Mouse (Mus musculus) Patski (cell line): ENCODE measurements at regions not wholly inside any gene's neighbourhood (a gene's known extent, or its start where the extent isn't known, plus 50 kb on each side); places are given as distances from the start of the nearest gene placed in this dataset.

Experiments used
- ATAC-seq: fragments of 100-300 bp; one replicate; pipeline ENCODE4 v1.8.0; 2021
- CTCF ChIA-PET: fragments of 350-600 bp; sonication (Branson Sonifier 250); formaldehyde crosslinking; loops from one replicate; lab custom pipeline; 2022; ENCODE audit warnings: inconsistent platforms; lab: Charles Lee
- POLR2A ChIA-PET: fragments of 350-600 bp; sonication (Branson Sonifier 250); formaldehyde crosslinking; loops from one replicate; lab custom pipeline; 2022; ENCODE audit warnings: antibody characterized with exemption, inconsistent platforms; lab: Charles Lee
- DNase-seq: peaks from one replicate; pipeline ENCODE4 v3.0.0-alpha.2; 2011; ENCODE audit warnings: low read depth, low spot score
- H3K27me3 ChIP-seq: fragments of 371-371 bp; one replicate; pipeline ENCODE4 v1.5.1; 2021
- CTCF ChIP-seq: fragments of 100-300 bp; IDR thresholded peaks from one replicate; pipeline ENCODE4 v1.5.1; 2021
- in situ Hi-C: fragments of 300-500 bp; cut with MboI; formaldehyde crosslinking; loops from 3 replicates; pipeline ENCODE4 v1.11.1; 2018; ENCODE audit warnings: low pct_unique_long_range_greater_than_20kb, mixed read lengths

- ChIA-PET POLR2A (interaction anchor here (0.7 kb wide), 1 partner anchor 137 kb away, joined by 4 read pairs; no protein-coding TSS in a partner anchor), CTCF (no interaction called here)
- no peaks in the 10 kb centered on the region for H3K27me3 ChIP-seq
- DNase-seq (no peak), ATAC-seq (no peak)
- TF ChIP-seq CTCF = no peak
- in situ Hi-C loops = no loop called here
These were observed 62.0 kb upstream of the Bach2 start for GRCm38 (mm10) chr4:32176449-32177135.

- ATAC-seq (no peak), DNase-seq (no peak)
- in situ Hi-C loops = no loop called here
- CTCF ChIA-PET = no interaction called here
- POLR2A ChIA-PET = no interaction called here
- H3K27me3 ChIP-seq = no peaks in the 10 kb centered on the region
- TF ChIP-seq CTCF = no peak
These were observed 60.5 kb upstream of the Bach2 start for GRCm38 (mm10) chr4:32177933-32178639.

- no peaks in the 10 kb centered on the region for H3K27me3 ChIP-seq
- POLR2A ChIA-PET = no interaction called here
- DNase-seq (peak; percentile 99), ATAC-seq (peak; percentile 96)
- CTCF ChIA-PET = interaction anchor here (1.1 kb wide), 1 partner anchor 9 kb away, joined by 3 read pairs; no protein-coding TSS in a partner anchor
- no peak for TF ChIP-seq CTCF
- in situ Hi-C loops = loop anchor here (10.0 kb wide), 1 partner anchor 55 kb away; the partner anchor contains the start of gene Bach2
These were observed 58.8 kb upstream of the Bach2 start for GRCm38 (mm10) chr4:32179707-32180241.

DNA sequence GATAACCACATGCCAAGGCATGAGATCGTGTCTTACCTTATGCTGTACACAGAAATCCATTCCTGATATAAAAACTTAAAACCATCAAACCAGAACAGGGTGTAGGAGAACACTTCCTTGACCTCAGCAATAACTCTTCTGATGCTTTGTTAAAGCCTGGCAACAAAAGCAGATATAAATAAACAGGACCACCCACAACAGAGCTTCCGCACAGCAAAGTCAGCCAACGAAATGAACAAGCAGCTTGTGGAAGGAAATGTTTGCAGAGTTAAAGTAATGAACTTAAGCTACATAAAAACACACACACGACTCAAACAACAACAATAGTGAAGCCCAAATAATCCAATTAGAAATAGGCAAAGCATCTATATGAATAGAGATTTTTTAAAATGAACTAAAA lies 54.8 kb upstream of the Bach2 start:
- POLR2A ChIA-PET = no interaction called here
- no peaks in the 10 kb centered on the region for H3K27me3 ChIP-seq
- CTCF ChIA-PET = interaction anchor here (1.0 kb wide), 1 partner anchor 12 kb away, joined by 3 read pairs; no protein-coding TSS in a partner anchor
- DNase-seq (no peak), ATAC-seq (no peak)
- in situ Hi-C loops = loop anchor here (10.0 kb wide), 1 partner anchor 51 kb away; the partner anchor contains the start of gene Bach2
- TF ChIP-seq CTCF = no peak

DNA sequence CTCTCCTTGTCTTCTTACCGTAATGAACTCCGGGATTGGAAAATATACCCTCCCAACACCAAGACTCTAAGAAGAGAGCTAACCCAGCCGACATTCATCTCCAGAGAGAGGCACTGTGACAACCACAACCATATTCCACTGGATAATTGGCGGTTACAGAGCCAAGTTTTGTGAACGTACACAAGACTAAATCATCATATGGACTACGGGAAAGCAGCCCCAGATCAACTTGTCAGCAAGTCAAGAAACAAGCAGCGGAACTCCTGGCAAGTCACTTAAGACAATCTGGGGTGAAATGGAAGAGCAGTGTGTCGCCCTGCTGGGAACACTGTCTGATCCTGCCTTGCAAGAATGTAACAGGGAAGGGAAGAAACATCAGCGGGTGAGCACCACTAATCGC lies 52.6 kb upstream of the Bach2 start:
- H3K27me3 ChIP-seq = no peaks in the 10 kb centered on the region
- ChIA-PET POLR2A (no interaction called here), CTCF (no interaction called here)
- DNase-seq (no peak), ATAC-seq (no peak)
- in situ Hi-C loops = loop anchor here (10.0 kb wide), 1 partner anchor 49 kb away; the partner anchor contains the start of gene Bach2
- TF ChIP-seq CTCF = no peak

GRCm38 (mm10) chr4:32187154-32187553 lies 51.5 kb upstream of the Bach2 start:
- in situ Hi-C loops = loop anchor here (10.0 kb wide), 1 partner anchor 48 kb away; the partner anchor contains the start of gene Bach2
- DNase-seq = no peak
- no peak for ATAC-seq
- ChIA-PET CTCF (no interaction called here), POLR2A (no interaction called here)
- H3K27me3 ChIP-seq = no peaks in the 10 kb centered on the region
- TF ChIP-seq CTCF = no peak

DNA sequence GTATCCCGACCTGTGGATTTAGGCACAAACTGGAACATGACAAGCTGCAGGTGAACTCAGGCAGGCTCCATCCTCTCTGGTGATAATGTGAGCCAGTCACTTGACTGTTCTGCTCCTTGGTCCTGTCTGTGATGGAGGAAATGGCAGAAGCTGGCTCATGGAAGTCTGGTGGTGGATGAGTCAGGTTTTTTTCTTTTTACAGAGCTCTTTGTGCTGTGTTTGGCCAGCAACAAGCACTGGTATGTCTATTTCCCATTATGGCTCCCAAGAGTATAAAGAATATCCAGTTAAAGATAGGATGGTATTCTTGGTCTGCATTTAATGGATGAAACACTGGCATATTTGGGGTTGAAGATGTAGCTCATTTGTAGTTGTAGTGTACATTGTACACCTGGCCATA lies 50.5 kb upstream of the Bach2 start:
- H3K27me3 ChIP-seq = no peaks in the 10 kb centered on the region
- ATAC-seq (no peak), DNase-seq (no peak)
- CTCF ChIA-PET = interaction anchor here (1.6 kb wide), 2 partner anchors 26 to 133 kb away, joined by 3 to 4 read pairs; no protein-coding TSS in a partner anchor
- in situ Hi-C loops = loop anchor here (10.0 kb wide), 1 partner anchor 47 kb away; the partner anchor contains the start of gene Bach2
- POLR2A ChIA-PET = interaction anchor here (0.6 kb wide), 1 partner anchor 15 kb away, joined by 4 read pairs; no protein-coding TSS in a partner anchor
- no peak for TF ChIP-seq CTCF

DNA sequence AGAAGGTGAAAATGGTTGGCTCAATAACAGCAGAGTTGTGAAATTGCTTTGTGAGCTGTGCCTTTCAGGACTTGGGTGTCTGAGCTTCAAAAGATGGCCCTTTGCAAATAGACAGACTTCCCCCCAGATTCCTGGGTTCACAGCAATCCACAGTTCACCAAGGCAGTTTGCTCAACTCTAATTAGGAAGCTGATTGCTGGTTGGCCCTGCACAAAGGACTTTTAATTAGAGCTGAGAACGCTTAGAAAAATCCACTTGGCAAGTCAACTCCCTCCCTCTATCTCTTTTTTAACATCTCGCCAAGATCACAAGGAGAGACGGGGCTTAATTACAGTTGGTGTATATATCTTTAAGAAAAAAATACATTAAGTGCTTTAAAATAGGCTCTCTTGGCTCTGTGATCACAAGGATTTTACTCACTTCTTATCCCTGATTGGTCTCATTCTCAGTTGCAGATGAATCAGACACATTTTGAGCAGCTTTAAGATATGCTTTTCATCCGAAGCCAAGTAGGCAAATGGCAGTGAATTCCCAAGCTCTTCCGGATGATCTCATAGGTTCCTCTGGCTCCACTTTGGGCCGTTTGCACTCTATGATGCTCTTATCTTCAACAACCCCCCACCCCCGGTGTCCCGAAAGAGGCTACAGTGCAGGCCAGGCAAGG lies 49.7 kb upstream of the Bach2 start:
- DNase-seq (no peak), ATAC-seq (no peak)
- ChIA-PET CTCF (interaction anchor here (0.9 to 1.6 kb wide), 4 partner anchors 9 to 134 kb away, joined by 3 to 4 read pairs (median 4); no protein-coding TSS in a partner anchor), POLR2A (interaction anchor here (0.6 kb wide), 1 partner anchor 14 kb away, joined by 4 read pairs; no protein-coding TSS in a partner anchor)
- no peaks in the 10 kb centered on the region for H3K27me3 ChIP-seq
- TF ChIP-seq CTCF = no peak
- in situ Hi-C loops = loop anchor here (10.0 kb wide), 1 partner anchor 46 kb away; the partner anchor contains the start of gene Bach2
